Mouse (Mus musculus) hindbrain, postnatal 0 days (tissue): ENCODE results near the gene Sprr2k. TPM values are rescaled to one million over a fixed set of nuclear protein-coding genes. Genes with fewer than 3 reads are reported as not detected.
A peak's percentile ranks its signal among the peaks of the same experiment; 100 is the strongest.

ENCODE experiments used
- ATAC-seq: fragments of 200-750 bp; cut with Nextera tagmentation; 2 replicates; pipeline ENCODE4 v1.8.0; 2017; ENCODE audit warnings: mild to moderate bottlenecking, moderate TSS enrichment, moderate library complexity
- DNase-seq: peaks from one replicate; pipeline ENCODE4 v3.0.0-alpha.2; 2015; ENCODE audit warnings: low spot score
- H3K27ac ChIP-seq: fragments of 300-500 bp; sonication (generic); 2 replicates; pipeline ENCODE4 v1.5.1; 2014; ENCODE audit warnings: mild to moderate bottlenecking
- H3K27me3 ChIP-seq: fragments of 300-500 bp; sonication (generic); 2 replicates; pipeline ENCODE4 v1.6.1; 2014; ENCODE audit warnings: low read length, mixed read lengths; ENCODE audit not compliant: insufficient read depth
- H3K36me3 ChIP-seq: fragments of 300-500 bp; sonication (generic); 2 replicates; pipeline ENCODE4 v1.6.1; 2014; ENCODE audit warnings: low read length, mixed read lengths; ENCODE audit not compliant: insufficient read depth
- H3K4me1 ChIP-seq: fragments of 300-500 bp; sonication (generic); 2 replicates; pipeline ENCODE4 v1.6.1; 2014; ENCODE audit warnings: antibody characterized with exemption, low read length, mixed read lengths; ENCODE audit not compliant: insufficient read depth
- H3K4me2 ChIP-seq: fragments of 300-500 bp; sonication (generic); 2 replicates; pipeline ENCODE4 v1.6.1; 2014; ENCODE audit warnings: low read depth, mild to moderate bottlenecking, low read length, moderate library complexity, mixed read lengths
- H3K4me3 ChIP-seq: fragments of 300-500 bp; sonication (generic); 2 replicates; pipeline ENCODE4 v1.5.1; 2014; ENCODE audit warnings: low read length
- H3K9ac ChIP-seq: fragments of 300-500 bp; sonication (generic); replicated peaks from 2 replicates; pipeline ENCODE4 v1.6.1; 2014; ENCODE audit warnings: mild to moderate bottlenecking, low read length, moderate library complexity, mixed read lengths
- H3K9me3 ChIP-seq: fragments of 300-500 bp; sonication (generic); 2 replicates; pipeline ENCODE4 v1.6.1; 2016; ENCODE audit warnings: low read length, mixed read lengths
- CTCF ChIP-seq: IDR thresholded peaks from 2 replicates; pipeline ENCODE4 v1.5.1; 2016; ENCODE audit warnings: antibody characterized with exemption, control low read depth, low read depth
- WGBS: fragments of 180-500 bp; shearing (Covaris S2); extraction: QIAGEN DNeasy Blood & Tissue Kit; methylation state at CpG from one replicate; pipeline ENCODE4 v1.1.7; 2014; 5-methylcytosine and 5-hydroxymethylcytosine counted together
- polyA plus RNA-seq: library from polyadenylated mRNA; unstranded; fragments of >200 nt; fragmentation: Nextera tagmentation; extraction: Ambion mirVana; gene quantifications from 2 replicates; pipeline ENCODE4 v1.2.1, GENCODE M21; 2015
- total RNA-seq: library from RNA; depleted of rRNA; stranded (reverse); fragments of >200 nt; gene quantifications from 2 replicates; pipeline ENCODE4 v1.2.3, GENCODE M21; 2014; rRNA removed

Gene Sprr2k
- total RNA-seq, result not detected in 2 replicates
- not detected in 2 replicates for polyA plus RNA-seq

- Histone ChIP-seq H3K9me3 (no peaks in the 10 kb centered on the region), H3K4me3 (no peak within 1 kb of the TSS), H3K27ac (no peak within 1 kb of the TSS), H3K27me3 (no peaks in the 10 kb centered on the region), H3K4me2 (no peak within 1 kb of the TSS), H3K4me1 (no peaks in the 10 kb centered on the region), H3K9ac (no peak within 1 kb of the TSS), H3K36me3 (no peaks in the 10 kb centered on the region)
- no peak for TF ChIP-seq CTCF
- ATAC-seq (no peak), DNase-seq (no peak)
- WGBS, result 92% methylated on average over 2 of the region's 2 CpGs
Measured at GRCm38 (mm10) chr3:92432282-92432681, at the start of gene Sprr2k. Gene Sprr2k (plus strand): TSS chr3:92432582.

DNA sequence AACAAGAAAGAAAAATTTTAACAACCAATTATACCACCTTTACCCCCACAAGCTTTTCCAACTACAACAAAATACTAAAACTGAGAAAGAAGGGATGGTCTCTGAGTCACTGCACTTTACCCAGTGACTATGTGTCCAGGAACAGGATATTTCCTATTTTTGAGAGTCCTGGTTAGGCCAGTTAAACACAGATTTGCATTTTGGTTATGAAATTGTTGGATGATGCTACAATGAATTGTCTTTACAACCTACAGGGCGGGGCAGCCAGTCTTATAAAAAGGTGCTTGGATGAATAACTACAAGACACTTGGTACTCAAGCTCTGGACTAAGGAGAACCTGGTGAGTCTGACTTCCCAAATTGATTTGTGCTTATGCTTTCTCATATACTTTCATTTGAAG is 47.0 kb upstream of the Sprr2k start, which contains the start of gene Sprr2h:
Gene Sprr2h (plus strand): TSS at position 301 of the 400 bp plus-strand sequence.
- WGBS, result 85% methylated on average over 1 of the region's 1 CpGs
- Histone ChIP-seq H3K9ac (no peak within 1 kb of the TSS), H3K4me3 (no peak within 1 kb of the TSS), H3K4me2 (no peak within 1 kb of the TSS), H3K9me3 (no peaks in the 10 kb centered on the region), H3K27me3 (no peaks in the 10 kb centered on the region), H3K36me3 (no peaks in the 10 kb centered on the region), H3K27ac (no peak within 1 kb of the TSS), H3K4me1 (no peaks in the 10 kb centered on the region)
- ATAC-seq (no peak), DNase-seq (no peak)
- TF ChIP-seq CTCF, result no peak

GRCm38 (mm10) chr3:92394301-92394700 is 38.1 kb upstream of the Sprr2k start:
- Histone ChIP-seq H3K27me3 (no peaks in the 10 kb centered on the region), H3K9me3 (no peaks in the 10 kb centered on the region), H3K4me2 (no peak overlapping the region), H3K9ac (no peak overlapping the region), H3K4me1 (no peaks in the 10 kb centered on the region), H3K27ac (no peak overlapping the region), H3K36me3 (no peaks in the 10 kb centered on the region), H3K4me3 (no peak overlapping the region)
- TF ChIP-seq CTCF, result peak; percentile 47
- peak; percentile 10 for DNase-seq
- WGBS, result 60% methylated on average over 1 of the region's 1 CpGs
- ATAC-seq, result no peak

DNA sequence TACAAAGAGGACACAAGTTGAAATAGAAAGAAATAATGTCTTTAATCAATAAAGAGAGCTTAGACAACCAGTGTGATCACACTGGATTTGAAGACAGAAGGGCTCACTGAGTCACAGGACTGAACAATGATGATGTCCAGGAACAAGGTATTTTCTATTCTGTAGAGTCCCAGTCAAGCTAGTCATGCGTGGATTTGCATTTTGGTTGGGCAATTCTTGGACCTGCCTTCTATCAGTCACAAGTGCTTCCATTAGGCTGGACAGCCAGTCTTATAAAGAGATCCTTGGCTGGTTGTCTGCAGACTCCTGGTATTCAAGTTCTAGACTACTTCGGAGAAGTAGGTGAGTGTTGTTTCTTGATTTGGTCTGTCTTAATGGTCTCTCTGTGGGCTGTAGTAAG is 24.7 kb upstream of the Sprr2k start, which contains the start of gene Sprr2i:
Gene Sprr2i (plus strand): TSS at position 301 of the 400 bp plus-strand sequence.
- H3K4me2 ChIP-seq, result no peak within 1 kb of the TSS
- H3K27ac ChIP-seq, result no peak within 1 kb of the TSS
- no peaks in the 10 kb centered on the region for H3K4me1 ChIP-seq
- H3K4me3 ChIP-seq, result no peak within 1 kb of the TSS
- H3K9me3 ChIP-seq, result no peaks in the 10 kb centered on the region
- no peaks in the 10 kb centered on the region for H3K36me3 ChIP-seq
- no peak for TF ChIP-seq CTCF
- H3K9ac ChIP-seq, result no peak within 1 kb of the TSS
- no peak for DNase-seq
- H3K27me3 ChIP-seq, result no peaks in the 10 kb centered on the region
- WGBS, result 95% methylated on average over 2 of the region's 2 CpGs
- no peak for ATAC-seq

- Histone ChIP-seq H3K36me3 (no peaks in the 10 kb centered on the region), H3K27me3 (no peaks in the 10 kb centered on the region), H3K9ac (no peak within 1 kb of the TSS), H3K9me3 (no peaks in the 10 kb centered on the region), H3K4me3 (no peak within 1 kb of the TSS), H3K4me2 (no peak within 1 kb of the TSS), H3K27ac (no peak within 1 kb of the TSS), H3K4me1 (no peaks in the 10 kb centered on the region)
- DNase-seq, result no peak
- TF ChIP-seq CTCF, result no peak
- WGBS, result 93% methylated on average over 2 of the region's 2 CpGs
- no peak for ATAC-seq
Measured at GRCm38 (mm10) chr3:92417782-92418181, 14.6 kb upstream of the Sprr2k start, which contains the start of gene Sprr2j-ps. Gene Sprr2j-ps (plus strand): TSS chr3:92418082.

- H3K9ac ChIP-seq, result no peak within 1 kb of the TSS
- WGBS, result 97% methylated on average over 6 of the region's 6 CpGs
- no peak for TF ChIP-seq CTCF
- no peak within 1 kb of the TSS for H3K4me2 ChIP-seq
- H3K4me1 ChIP-seq, result no peaks in the 10 kb centered on the region
- H3K4me3 ChIP-seq, result no peak within 1 kb of the TSS
- H3K27me3 ChIP-seq, result no peaks in the 10 kb centered on the region
- ATAC-seq (no peak), DNase-seq (no peak)
- no peaks in the 10 kb centered on the region for H3K36me3 ChIP-seq
- no peaks in the 10 kb centered on the region for H3K9me3 ChIP-seq
- H3K27ac ChIP-seq, result no peak within 1 kb of the TSS
Measured at GRCm38 (mm10) chr3:92429323-92429722, 3.1 kb upstream of the Sprr2k start, which contains the start of gene Gm9774. Gene Gm9774 (minus strand): TSS chr3:92429423.

GRCm38 (mm10) chr3:92438689-92439088 is 6.3 kb downstream of the Sprr2k start, which contains the start of gene Sprr1b:
Gene Sprr1b (minus strand): TSS chr3:92438789.
- no peaks in the 10 kb centered on the region for H3K27me3 ChIP-seq
- no peak for DNase-seq
- TF ChIP-seq CTCF, result no peak
- no peak within 1 kb of the TSS for H3K4me2 ChIP-seq
- no peaks in the 10 kb centered on the region for H3K4me1 ChIP-seq
- H3K36me3 ChIP-seq, result no peaks in the 10 kb centered on the region
- H3K9me3 ChIP-seq, result no peaks in the 10 kb centered on the region
- no peak within 1 kb of the TSS for H3K27ac ChIP-seq
- H3K4me3 ChIP-seq, result no peak within 1 kb of the TSS
- no peak within 1 kb of the TSS for H3K9ac ChIP-seq
- WGBS, result 91% methylated on average over 3 of the region's 3 CpGs
- ATAC-seq, result no peak
